ENCODE assay signal across 9 mouse cellular contexts in genomic region chr6:116139143-116139856, GRCm38 (mm10). TPM values are rescaled to one million over a fixed set of nuclear protein-coding genes. Genes with fewer than 3 reads are reported as not detected.
A peak's percentile ranks its signal among the peaks of the same experiment; 100 is the strongest.
DNase-seq lines count a peak whose midpoint lies in the region; ATAC-seq and TF ChIP-seq lines count a peak whose summit lies in the region.
"Had no signal": no experiment of that assay in that cellular context is flagged by ENCODE, and none has a peak within 500 bp of the region (broad histone marks: within the 10 kb centered on the region; RNA-seq: fewer than 3 reads in every experiment).

No protein-coding gene starts in this region.

- H3K9ac ChIP-seq in kidney, embryonic 16.5 days (replicated peaks; ENCODE audit: low read length): no peak overlapping the region

- no peaks in the 10 kb centered on the region for H3K27me3 ChIP-seq in kidney, embryonic 16.5 days (ENCODE audit: insufficient read depth, low read length)

- H3K4me3 ChIP-seq in kidney, embryonic 16.5 days (ENCODE audit: low read length): no peak overlapping the region
- H3K4me3 ChIP-seq: hindbrain, embryonic 10.5 days had no signal

- TF ChIP-seq CTCF in brain, embryonic 14.5 days (IDR thresholded peaks at IDR 0.05; ENCODE audit: borderline replicate concordance, extremely low read depth, insufficient read depth, insufficient read length): peak; percentile 17; the same call in 1 of the 2 replicates

- ATAC-seq in kidney, embryonic 16.5 days (ENCODE audit: low FRiP score, low TSS enrichment): 0 out of 2 replicates have a peak, but pooled peaks have one; percentile 39

- no peak for TF ChIP-seq POLR2A in brain, embryonic 14.5 days (IDR thresholded peaks at IDR 0.05; ENCODE audit: borderline replicate concordance, extremely low read depth, insufficient read depth, insufficient read length, poor library complexity, severe bottlenecking)

- H3K9me3 ChIP-seq in kidney, embryonic 16.5 days (ENCODE audit: low read length): no peaks in the 10 kb centered on the region
- H3K9me3 ChIP-seq: hindbrain, embryonic 10.5 days had no signal

- H3K4me2 ChIP-seq in kidney, embryonic 16.5 days (replicated peaks; ENCODE audit: low read depth, low read length): no peak overlapping the region

- DNase-seq in kidney, postnatal 14 days: no peak
- DNase-seq in thymus, postnatal 0 days (ENCODE audit: low spot score): peak; percentile 48
- DNase-seq in thymus, postnatal 36 days: no peak
- peak; percentile 27 for DNase-seq in brain, embryonic 14.5 days (ENCODE audit: low read depth)
- no peak for DNase-seq in cerebellum, adult 11-12 months
- no peak for DNase-seq in right cerebral cortex, adult 18-20 months
- DNase-seq: gastrocnemius, postnatal 36 days had no signal

- no peaks in the 10 kb centered on the region for H3K36me3 ChIP-seq in kidney, embryonic 16.5 days (ENCODE audit: insufficient read depth, low read length)
- H3K36me3 ChIP-seq: hindbrain, embryonic 10.5 days had no signal

- H3K27ac ChIP-seq in kidney, embryonic 16.5 days (ENCODE audit: low read length): no peak overlapping the region
- H3K27ac ChIP-seq: hindbrain, embryonic 10.5 days had no signal

- no peaks in the 10 kb centered on the region for H3K4me1 ChIP-seq in kidney, embryonic 16.5 days (ENCODE audit: insufficient read depth, low read length)

- WGBS in kidney, embryonic 16.5 days: 59% methylated on average over 2 of the region's 2 CpGs

RNA-seq across cellular contexts. Expression of gene Tmcc1, which starts 54.0 kb away (rescaled TPM):
- polyA plus RNA-seq in kidney, embryonic 16.5 days (2015; fragmentation: Nextera tagmentation; extraction: Ambion mirVana): 10.6 and 20.6 TPM in 2 replicates
- 7.8 and 11.1 TPM in 2 replicates for polyA plus RNA-seq in thymus, postnatal 0 days (2015; fragmentation: Nextera tagmentation; extraction: Ambion mirVana)
- polyA plus RNA-seq in brain, embryonic 14.5 days (2012; rRNA removed): 50.5 and 56.1 TPM in 2 replicates

Comparison
In these comparisons a context has a peak if more than half of its experiments do, and no peak if none do; other contexts are left out.
1. DNase-seq: peak in thymus, postnatal 0 days (single experiment) and brain, embryonic 14.5 days (single experiment); none in kidney, postnatal 14 days (single experiment), thymus, postnatal 36 days (0 of 2), cerebellum, adult 11-12 months (single experiment) and right cerebral cortex, adult 18-20 months (single experiment).